Mouse (Mus musculus) cerebellum, adult 2 months (tissue): ENCODE results near the gene Kdm3a.

Experiments
- CTCF ChIP-seq: fragments of 200-500 bp; IDR thresholded peaks from 2 replicates; pipeline ENCODE4 v1.5.1; 2011; ENCODE audit warnings: low read depth, mild to moderate bottlenecking, control low read depth, low read length, moderate library complexity, borderline replicate concordance; ENCODE audit not compliant: insufficient read depth
- POLR2A ChIP-seq: fragments of 200-500 bp; IDR thresholded peaks from 2 replicates; pipeline ENCODE4 v1.6.1; 2011; ENCODE audit warnings: low read length, control low read depth, borderline replicate concordance; ENCODE audit not compliant: insufficient read depth

GRCm38 (mm10) chr6:71568616-71569015 lies 64.2 kb downstream of the Kdm3a start:
- no peak for TF ChIP-seq CTCF
- no peak for TF ChIP-seq POLR2A
